Mouse (Mus musculus): Measurements from ENCODE around the gene Hrh2.

Gene Hrh2

DNA sequence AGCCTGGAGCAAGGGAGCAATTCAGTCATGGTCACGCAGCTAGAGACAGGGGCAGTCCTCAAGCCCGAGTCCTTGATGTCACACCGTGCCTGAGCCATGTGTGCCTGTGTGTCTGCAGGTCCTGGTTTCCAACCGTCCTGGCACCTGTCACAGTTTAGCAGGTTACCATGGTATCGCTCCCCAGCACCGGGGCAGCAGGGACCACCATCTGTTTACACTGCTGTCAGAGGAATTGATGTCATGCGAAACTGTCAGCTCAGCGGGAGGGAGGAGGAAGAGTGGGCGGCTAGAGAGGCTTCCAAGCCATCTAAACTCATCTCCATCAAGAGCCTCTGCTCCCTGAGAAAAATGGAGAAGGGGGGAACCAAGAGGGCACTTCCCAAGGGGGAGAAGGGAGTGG is 74.5 kb downstream of the Hrh2 start:
- no peak for DNase-seq (ENCODE audit: low spot score)

DNA sequence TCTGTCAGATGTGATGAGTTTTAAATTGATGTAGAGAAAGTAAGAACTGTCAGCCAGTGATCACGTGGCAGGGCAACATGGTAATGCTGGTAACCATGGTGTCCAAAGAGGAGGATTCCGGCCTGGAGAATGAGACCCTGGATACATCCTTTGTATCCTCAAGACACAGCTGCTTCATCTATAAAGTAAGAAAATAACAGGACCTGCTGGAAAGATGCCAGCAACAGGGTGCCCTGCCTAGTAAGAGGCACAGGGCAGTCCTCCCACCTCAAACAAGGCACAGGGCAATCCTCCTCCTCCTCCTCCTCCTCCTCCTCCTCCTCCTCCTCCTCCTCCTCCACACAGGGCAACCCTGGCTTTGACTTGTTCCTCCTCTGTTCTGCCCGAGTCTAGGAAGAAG is 77.2 kb downstream of the Hrh2 start:
- no peak for DNase-seq (ENCODE audit: low spot score)

DNA sequence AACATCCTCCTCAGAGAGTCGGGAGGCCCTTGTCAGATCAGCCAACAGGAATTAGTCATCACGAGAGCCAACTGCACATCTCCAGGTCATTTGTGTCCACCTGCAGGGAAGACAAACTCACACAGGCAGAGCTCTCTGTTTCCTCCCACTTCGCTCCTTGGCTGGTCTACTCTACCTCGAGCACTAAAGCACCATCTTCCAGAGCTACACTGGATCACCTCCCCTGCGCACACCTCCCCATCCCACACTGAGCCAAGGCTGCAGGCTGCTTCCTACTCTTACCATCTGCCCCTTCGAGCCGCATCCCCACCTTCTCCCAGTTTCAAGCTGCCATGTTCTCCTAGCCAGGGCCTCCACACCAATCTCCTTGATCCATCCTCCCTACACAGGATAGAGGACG is 77.7 kb downstream of the Hrh2 start:
- DNase-seq (ENCODE audit: low spot score), result no peak

GRCm38 (mm10) chr13:54272076-54272475 is 80.1 kb downstream of the Hrh2 start:
- no peak for DNase-seq (ENCODE audit: low spot score)

DNA sequence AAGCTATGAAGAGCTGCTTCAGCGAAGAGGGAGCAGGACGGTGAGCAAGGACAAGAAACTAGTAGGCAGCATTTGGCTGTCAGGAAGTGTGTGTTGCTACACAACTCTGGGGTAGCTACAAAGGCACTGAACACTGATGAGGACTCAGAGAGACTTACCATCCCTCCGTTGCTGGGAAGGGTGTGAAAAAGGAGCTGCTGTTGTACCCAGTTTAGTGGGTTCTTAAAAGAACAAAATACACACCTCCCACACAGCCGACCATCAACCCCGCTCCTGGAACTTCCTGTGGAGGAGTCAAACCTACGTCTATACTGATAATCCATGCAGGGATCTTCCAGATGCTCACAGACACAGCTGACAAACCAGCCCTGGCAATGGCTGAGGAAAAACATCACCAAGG is 85.5 kb downstream of the Hrh2 start:
- DNase-seq (ENCODE audit: low spot score), result no peak

GRCm38 (mm10) chr13:54280366-54280765 is 88.4 kb downstream of the Hrh2 start:
- DNase-seq (ENCODE audit: low spot score), result no peak

DNA sequence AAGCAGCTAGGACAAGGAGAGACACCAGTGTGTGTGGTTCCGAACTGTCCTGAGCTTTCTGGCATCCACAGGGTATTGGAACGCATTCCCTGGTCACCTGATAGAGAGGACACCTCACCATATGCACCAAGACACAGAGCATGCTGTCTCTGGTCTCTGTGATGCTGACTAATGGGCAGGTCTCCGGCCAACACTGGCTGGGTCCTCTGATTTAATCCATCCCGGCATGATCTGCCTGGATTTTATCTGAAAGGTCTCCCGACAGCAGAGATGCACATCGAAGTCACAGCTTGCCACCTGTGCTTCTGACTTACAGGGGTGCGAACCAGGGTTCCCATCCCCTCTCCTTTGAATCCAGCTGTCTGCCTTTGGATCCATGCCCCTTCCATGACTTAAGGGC is 89.2 kb downstream of the Hrh2 start:
- DNase-seq (ENCODE audit: low spot score), result no peak

- no peak for DNase-seq (ENCODE audit: low spot score)
Observed at GRCm38 (mm10) chr13:54281623-54282022, 89.7 kb downstream of the Hrh2 start.

DNA sequence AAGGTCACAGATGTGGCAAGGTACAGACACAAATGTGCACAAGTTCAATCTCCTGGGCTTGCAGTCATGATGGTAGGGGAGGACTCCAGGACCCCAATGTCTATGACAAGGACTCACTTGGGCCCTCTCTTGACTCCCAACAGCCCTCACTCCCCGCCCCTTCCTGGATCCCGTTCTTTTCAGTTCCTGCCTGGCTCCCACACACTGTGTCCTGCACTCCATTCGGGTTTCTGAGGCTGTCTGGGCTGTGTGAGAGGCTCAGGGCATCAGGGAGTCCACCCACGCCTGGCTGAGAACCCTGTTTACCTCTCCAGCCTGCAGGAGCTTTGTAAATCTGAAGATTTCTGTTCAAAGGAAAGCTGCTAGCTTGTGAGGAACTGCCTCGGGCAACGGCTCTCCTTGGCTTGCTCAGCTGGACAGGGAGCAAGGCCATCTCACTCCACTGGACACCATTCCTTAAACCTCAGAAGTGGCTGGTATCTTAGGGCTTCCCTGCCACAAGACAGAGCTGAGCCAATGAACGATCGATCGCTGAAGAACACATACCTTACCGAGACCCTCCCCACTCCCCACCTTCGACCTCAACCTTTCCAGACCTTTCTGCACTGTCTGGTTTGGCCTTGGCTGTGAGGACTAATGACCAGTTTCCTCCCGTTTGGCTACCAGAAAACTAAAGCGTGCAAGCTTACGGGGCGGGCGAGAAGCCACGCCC is 90.4 kb downstream of the Hrh2 start:
- no peak for DNase-seq (ENCODE audit: low spot score)

DNA sequence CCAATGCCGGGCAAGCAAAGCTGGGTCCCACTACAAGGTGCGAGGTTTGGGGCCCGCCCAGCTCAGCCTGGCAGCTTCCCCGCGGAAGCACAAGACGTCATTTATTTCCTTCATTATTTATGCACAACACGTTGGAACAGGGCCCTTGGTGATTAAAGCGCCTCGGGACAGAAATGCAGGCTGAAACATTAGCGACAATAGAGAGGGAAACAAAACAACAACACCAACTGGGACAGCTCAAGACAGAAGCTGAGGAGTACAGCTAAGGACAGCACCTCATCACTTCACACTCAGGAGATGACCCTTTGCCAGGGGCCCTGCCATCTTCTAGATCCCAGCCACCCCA is 90.9 kb downstream of the Hrh2 start:
- DNase-seq (ENCODE audit: low spot score), result no peak
